Mouse (Mus musculus): ENCODE measurements at regions not wholly inside any gene's neighbourhood (a gene's known extent, or its start where the extent isn't known, plus 50 kb on each side); places are given as distances from the start of the nearest gene placed in this dataset.
A peak's percentile ranks its signal among the peaks of the same experiment; 100 is the strongest.

GRCm38 (mm10) chr6:51036553-51036952 lies 382.3 kb upstream of the Npvf start:
- ATAC-seq (replicated peaks; ENCODE audit: extremely low read depth, insufficient read depth, low FRiP score): 0 out of 2 replicates have a peak, but pooled peaks have one; percentile 28
- H3K4me3 ChIP-seq (ENCODE audit: low read length): no peak overlapping the region
- no peak overlapping the region for H3K27ac ChIP-seq (ENCODE audit: low read length)
- H3K36me3 ChIP-seq (ENCODE audit: control insufficient read depth, insufficient read depth): no peaks in the 10 kb centered on the region
- H3K4me1 ChIP-seq (ENCODE audit: control insufficient read depth, insufficient read depth, low read length): no peaks in the 10 kb centered on the region
- H3K4me2 ChIP-seq (ENCODE audit: low read depth, low read length): no peak overlapping the region
- no peak overlapping the region for H3K9ac ChIP-seq (ENCODE audit: low read length)
- no peaks in the 10 kb centered on the region for H3K27me3 ChIP-seq (ENCODE audit: control insufficient read depth, insufficient read depth, low read length)
- whole genome bisulfite sequencing: 40% methylated on average over 1 of the region's 1 CpGs
- H3K9me3 ChIP-seq (replicated peaks; ENCODE audit: control insufficient read depth, low read length): no peaks in the 10 kb centered on the region

GRCm38 (mm10) chr6:51036956-51037355 lies 382.7 kb upstream of the Npvf start:
- no peaks in the 10 kb centered on the region for H3K36me3 ChIP-seq (ENCODE audit: control insufficient read depth, insufficient read depth)
- no peak overlapping the region for H3K4me3 ChIP-seq (ENCODE audit: low read length)
- no peak overlapping the region for H3K4me2 ChIP-seq (ENCODE audit: low read depth, low read length)
- ATAC-seq (replicated peaks; ENCODE audit: extremely low read depth, insufficient read depth, low FRiP score): no peak
- WGBS: 54% methylated on average over 4 of the region's 4 CpGs
- no peaks in the 10 kb centered on the region for H3K9me3 ChIP-seq (replicated peaks; ENCODE audit: control insufficient read depth, low read length)
- peak overlapping the region; percentile 66 for H3K27ac ChIP-seq (ENCODE audit: low read length)
- no peaks in the 10 kb centered on the region for H3K27me3 ChIP-seq (ENCODE audit: control insufficient read depth, insufficient read depth, low read length)
- no peak overlapping the region for H3K9ac ChIP-seq (ENCODE audit: low read length)
- H3K4me1 ChIP-seq (ENCODE audit: control insufficient read depth, insufficient read depth, low read length): no peaks in the 10 kb centered on the region

- Histone ChIP-seq H3K36me3 (ENCODE audit: control insufficient read depth, insufficient read depth) (no peaks in the 10 kb centered on the region), H3K9me3 (replicated peaks; ENCODE audit: control insufficient read depth, low read length) (no peaks in the 10 kb centered on the region), H3K27ac (ENCODE audit: low read length) (no peak overlapping the region), H3K9ac (ENCODE audit: low read length) (no peak overlapping the region), H3K4me3 (ENCODE audit: low read length) (no peak overlapping the region), H3K4me2 (ENCODE audit: low read depth, low read length) (no peak overlapping the region), H3K4me1 (ENCODE audit: control insufficient read depth, insufficient read depth, low read length) (no peaks in the 10 kb centered on the region), H3K27me3 (ENCODE audit: control insufficient read depth, insufficient read depth, low read length) (no peaks in the 10 kb centered on the region)
- no peak for ATAC-seq (replicated peaks; ENCODE audit: extremely low read depth, insufficient read depth, low FRiP score)
- 86% methylated on average over 20 of the region's 20 CpGs for WGBS
Measured at GRCm38 (mm10) chr6:51039486-51040180, 385.4 kb upstream of the Npvf start.

DNA sequence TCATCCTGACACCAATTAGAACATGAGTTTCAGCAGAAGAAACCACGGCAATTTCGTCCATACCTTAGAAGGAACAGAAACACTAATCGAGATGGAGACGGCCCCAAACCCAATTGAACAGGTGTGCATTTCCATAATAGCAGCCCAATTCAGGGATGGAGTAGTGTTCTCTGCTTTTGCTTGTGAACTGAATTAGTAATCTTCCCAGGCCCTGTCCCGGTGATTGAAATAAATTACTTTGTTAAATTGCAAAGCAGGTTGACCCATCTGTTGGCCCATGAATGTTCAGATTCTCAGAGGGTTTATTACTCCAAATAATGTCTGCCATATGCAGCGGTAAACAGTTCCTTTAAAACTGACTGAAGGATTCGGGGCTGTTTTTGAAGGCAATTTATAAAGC lies 388.5 kb upstream of the Nfe2l3 start:
- no peak overlapping the region for H3K27ac ChIP-seq (ENCODE audit: low read length)
- no peak overlapping the region for H3K9ac ChIP-seq (ENCODE audit: low read length)
- no peaks in the 10 kb centered on the region for H3K9me3 ChIP-seq (replicated peaks; ENCODE audit: control insufficient read depth, low read length)
- WGBS: 89% methylated on average over 7 of the region's 7 CpGs
- no peaks in the 10 kb centered on the region for H3K4me1 ChIP-seq (ENCODE audit: control insufficient read depth, insufficient read depth, low read length)
- H3K4me3 ChIP-seq (ENCODE audit: low read length): no peak overlapping the region
- H3K4me2 ChIP-seq (ENCODE audit: low read depth, low read length): no peak overlapping the region
- H3K27me3 ChIP-seq (ENCODE audit: control insufficient read depth, insufficient read depth, low read length): no peaks in the 10 kb centered on the region
- no peaks in the 10 kb centered on the region for H3K36me3 ChIP-seq (ENCODE audit: control insufficient read depth, insufficient read depth)
- no peak for ATAC-seq (replicated peaks; ENCODE audit: extremely low read depth, insufficient read depth, low FRiP score)

DNA sequence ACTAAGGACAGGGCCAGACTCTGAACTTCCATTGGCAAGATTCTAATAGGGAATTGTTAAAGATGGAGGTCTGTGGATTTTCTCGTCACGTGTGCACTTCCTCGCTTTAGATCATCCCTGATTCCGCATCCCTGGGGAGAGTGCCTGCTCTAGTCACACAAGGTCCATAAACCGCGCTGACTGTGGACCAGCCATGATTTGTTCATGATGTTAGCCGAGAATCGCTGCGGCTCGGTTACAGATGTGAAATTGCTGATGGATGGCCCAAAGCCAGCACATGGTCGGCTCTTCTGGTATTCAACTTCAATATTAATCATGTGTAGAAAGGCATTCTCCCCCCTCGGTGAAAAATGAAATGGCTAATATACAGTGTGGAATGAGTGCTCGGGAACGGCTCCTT lies 387.6 kb upstream of the Nfe2l3 start:
- 78% methylated on average over 14 of the region's 14 CpGs for WGBS
- Histone ChIP-seq H3K4me2 (ENCODE audit: low read depth, low read length) (no peak overlapping the region), H3K9me3 (replicated peaks; ENCODE audit: control insufficient read depth, low read length) (no peaks in the 10 kb centered on the region), H3K4me3 (ENCODE audit: low read length) (no peak overlapping the region), H3K27me3 (ENCODE audit: control insufficient read depth, insufficient read depth, low read length) (no peaks in the 10 kb centered on the region), H3K9ac (ENCODE audit: low read length) (no peak overlapping the region), H3K36me3 (ENCODE audit: control insufficient read depth, insufficient read depth) (no peaks in the 10 kb centered on the region), H3K27ac (ENCODE audit: low read length) (no peak overlapping the region), H3K4me1 (ENCODE audit: control insufficient read depth, insufficient read depth, low read length) (no peaks in the 10 kb centered on the region)
- no peak for ATAC-seq (replicated peaks; ENCODE audit: extremely low read depth, insufficient read depth, low FRiP score)

- 71% methylated on average over 5 of the region's 5 CpGs for WGBS
- no peak overlapping the region for H3K9ac ChIP-seq (ENCODE audit: low read length)
- H3K27ac ChIP-seq (ENCODE audit: low read length): no peak overlapping the region; the same call in 1 of the 2 replicates
- no peak for ATAC-seq (replicated peaks; ENCODE audit: extremely low read depth, insufficient read depth, low FRiP score)
- H3K4me3 ChIP-seq (ENCODE audit: low read length): no peak overlapping the region
- H3K4me2 ChIP-seq (ENCODE audit: low read depth, low read length): no peak overlapping the region
- no peaks in the 10 kb centered on the region for H3K9me3 ChIP-seq (replicated peaks; ENCODE audit: control insufficient read depth, low read length)
- no peaks in the 10 kb centered on the region for H3K27me3 ChIP-seq (ENCODE audit: control insufficient read depth, insufficient read depth, low read length)
- H3K4me1 ChIP-seq (ENCODE audit: control insufficient read depth, insufficient read depth, low read length): no peaks in the 10 kb centered on the region
- no peaks in the 10 kb centered on the region for H3K36me3 ChIP-seq (ENCODE audit: control insufficient read depth, insufficient read depth)
Measured at GRCm38 (mm10) chr6:51052451-51052921, 380.0 kb upstream of the Nfe2l3 start.

- Histone ChIP-seq H3K4me3 (ENCODE audit: low read length) (no peak overlapping the region), H3K4me1 (ENCODE audit: control insufficient read depth, insufficient read depth, low read length) (no peaks in the 10 kb centered on the region), H3K36me3 (ENCODE audit: control insufficient read depth, insufficient read depth) (no peaks in the 10 kb centered on the region), H3K27me3 (ENCODE audit: control insufficient read depth, insufficient read depth, low read length) (no peaks in the 10 kb centered on the region), H3K27ac (ENCODE audit: low read length) (no peak overlapping the region), H3K9me3 (replicated peaks; ENCODE audit: control insufficient read depth, low read length) (no peaks in the 10 kb centered on the region), H3K4me2 (ENCODE audit: low read depth, low read length) (no peak overlapping the region), H3K9ac (ENCODE audit: low read length) (no peak overlapping the region)
- WGBS: 52% methylated on average over 7 of the region's 7 CpGs
- ATAC-seq (replicated peaks; ENCODE audit: extremely low read depth, insufficient read depth, low FRiP score): no peak
Measured at GRCm38 (mm10) chr6:51057229-51057628, 375.2 kb upstream of the Nfe2l3 start.

- WGBS: 66% methylated on average over 7 of the region's 7 CpGs
- ATAC-seq (replicated peaks; ENCODE audit: extremely low read depth, insufficient read depth, low FRiP score): no peak
- H3K4me3 ChIP-seq (ENCODE audit: low read length): no peak overlapping the region
- no peaks in the 10 kb centered on the region for H3K36me3 ChIP-seq (ENCODE audit: control insufficient read depth, insufficient read depth)
- H3K4me1 ChIP-seq (ENCODE audit: control insufficient read depth, insufficient read depth, low read length): no peaks in the 10 kb centered on the region
- no peak overlapping the region for H3K4me2 ChIP-seq (ENCODE audit: low read depth, low read length)
- no peaks in the 10 kb centered on the region for H3K27me3 ChIP-seq (ENCODE audit: control insufficient read depth, insufficient read depth, low read length)
- no peak overlapping the region for H3K9ac ChIP-seq (ENCODE audit: low read length)
- no peaks in the 10 kb centered on the region for H3K9me3 ChIP-seq (replicated peaks; ENCODE audit: control insufficient read depth, low read length)
- no peak overlapping the region for H3K27ac ChIP-seq (ENCODE audit: low read length)
Measured at GRCm38 (mm10) chr6:51059923-51060847, 372.3 kb upstream of the Nfe2l3 start.

Data from heart, embryonic 16.5 days (tissue).